Mouse (Mus musculus): ENCODE data around the gene Coro1c.

- no peak for TF ChIP-seq CTCF (IDR thresholded peaks at IDR 0.05; ENCODE audit: borderline replicate concordance, insufficient read depth, low read length)
- no peak for TF ChIP-seq POLR2A (IDR thresholded peaks at IDR 0.05; ENCODE audit: low read depth, low read length)
These were observed 76.8 kb downstream of the Coro1c start for GRCm38 (mm10) chr5:113831741-113832140.

Data from embryonic fibroblast, embryonic 13.5 days (primary cell).